Mouse (Mus musculus): ENCODE measurements around the gene Ddi1. TPM values are rescaled to one million over a fixed set of nuclear protein-coding genes. Genes with fewer than 3 reads are reported as not detected.
"Not testable (repeated sequence)": the region's sequence is repeated elsewhere in the genome, so short reads cannot be mapped to it uniquely, and the experiment has no call there.

Gene Ddi1
- total RNA-seq (2022): not detected

- no peak for DNase-seq (ENCODE audit: low spot score in 2 of 2)
These were observed at the start of gene Ddi1 for GRCm38 (mm10) chr9:6269796-6270280. Gene Ddi1, minus strand, starts transcription at chr9:6269846.

DNA sequence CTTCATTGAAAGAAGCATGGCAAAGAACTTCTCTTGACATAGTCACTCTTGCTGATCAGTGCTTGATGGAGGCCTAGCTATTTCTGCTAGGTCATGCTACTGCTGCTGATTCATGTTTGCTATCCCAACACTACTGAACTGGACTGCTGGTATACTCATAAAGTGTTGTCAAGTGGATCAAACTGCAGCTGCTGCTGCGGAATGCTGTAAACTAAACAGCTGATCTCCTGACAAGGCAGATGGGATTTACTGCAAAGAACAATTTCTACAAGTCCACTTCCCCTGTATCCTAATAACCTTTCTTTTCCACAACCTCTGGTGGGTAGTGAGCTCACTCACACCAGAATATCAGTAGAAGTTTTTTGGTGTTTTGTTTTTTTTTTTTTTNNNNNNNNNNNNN is 47.5 kb upstream of the Ddi1 start:
- DNase-seq (ENCODE audit: low spot score in 2 of 2): no peak

DNA sequence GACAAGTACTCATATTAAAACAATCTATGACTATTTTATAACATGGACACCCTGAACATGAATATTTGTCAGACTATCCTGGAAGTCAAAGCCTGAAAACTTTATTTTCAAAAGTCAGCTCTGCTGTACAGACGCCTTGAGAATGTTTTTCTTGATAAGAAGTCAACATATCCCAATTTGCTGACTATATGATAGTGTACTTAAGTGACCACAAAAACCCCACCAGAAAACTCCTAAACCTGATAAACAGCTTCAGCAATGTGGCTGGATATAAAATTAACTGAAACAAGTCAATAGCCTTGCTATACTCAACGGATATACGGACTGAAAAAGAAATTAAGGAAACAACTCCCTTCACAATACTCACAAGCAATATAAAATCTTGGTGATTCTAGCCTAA is 36.2 kb upstream of the Ddi1 start:
- no peak for DNase-seq (ENCODE audit: low spot score in 2 of 2)

DNA sequence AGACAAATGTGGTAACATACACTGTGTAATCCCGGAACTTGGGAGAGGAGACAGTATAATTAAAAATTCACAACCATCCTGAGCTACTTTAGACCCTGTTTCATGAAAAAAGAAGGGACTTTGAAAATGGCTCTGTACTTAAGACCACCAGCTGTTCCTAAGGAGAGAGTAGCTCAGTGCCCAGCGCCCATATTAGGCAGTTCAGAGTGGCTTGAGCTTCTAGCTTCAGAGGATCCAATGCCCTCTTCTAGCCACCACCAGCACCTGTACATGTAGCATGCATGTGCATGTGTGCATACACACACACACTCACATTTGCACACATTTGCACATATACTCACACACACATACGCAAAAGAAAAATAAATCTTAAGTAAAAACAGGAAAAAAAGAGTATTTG is 34.9 kb upstream of the Ddi1 start:
- no peak for DNase-seq (ENCODE audit: low spot score in 2 of 2)

- no peak for DNase-seq (ENCODE audit: low spot score in 2 of 2)
These were observed 32.4 kb upstream of the Ddi1 start for GRCm38 (mm10) chr9:6302050-6302449.

DNA sequence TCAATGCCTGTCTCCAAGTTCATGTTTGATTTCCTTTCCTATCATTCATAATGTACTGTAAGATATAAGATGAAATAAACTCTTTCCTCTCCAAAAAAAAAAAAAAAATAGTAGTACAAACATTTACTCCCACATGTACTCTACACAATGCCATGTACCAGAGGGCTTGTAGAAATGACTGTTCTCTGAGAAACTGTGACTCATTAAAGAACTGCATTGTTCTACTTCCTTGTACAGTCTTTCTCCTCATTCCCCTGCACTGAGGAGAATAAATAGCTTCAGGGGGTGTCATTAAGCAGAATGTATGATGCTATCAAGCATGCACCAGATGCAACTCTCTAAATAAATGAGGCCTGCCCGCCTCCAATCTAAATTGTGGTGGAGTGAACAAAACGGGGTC is 28.9 kb upstream of the Ddi1 start:
- DNase-seq (ENCODE audit: low spot score in 2 of 2): no peak

- no peak for DNase-seq (ENCODE audit: low spot score in 2 of 2)
These were observed 19.6 kb upstream of the Ddi1 start for GRCm38 (mm10) chr9:6289211-6289696.

- DNase-seq (ENCODE audit: low spot score in 2 of 2): no peak
These were observed 17.1 kb upstream of the Ddi1 start for GRCm38 (mm10) chr9:6286770-6287169.

DNA sequence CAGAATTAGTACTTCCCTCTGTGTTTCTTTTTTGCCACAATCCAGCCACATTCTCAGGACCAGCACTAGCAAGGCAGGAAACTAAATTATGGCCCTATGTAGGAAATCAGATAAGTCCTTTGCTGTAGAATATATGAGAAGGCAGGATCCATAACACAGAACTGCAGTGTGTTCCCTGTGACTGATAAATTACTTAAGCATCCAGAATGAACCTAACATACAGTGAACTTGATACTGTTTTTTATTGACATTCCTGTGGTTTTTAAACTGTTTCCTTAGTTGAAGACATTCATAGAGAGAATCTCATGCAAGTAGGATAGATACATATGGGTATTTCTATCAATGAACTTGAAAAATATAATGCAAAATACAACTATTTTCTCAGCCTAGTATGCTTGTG is 7.9 kb upstream of the Ddi1 start:
- DNase-seq (ENCODE audit: low spot score in 2 of 2): no peak

DNA sequence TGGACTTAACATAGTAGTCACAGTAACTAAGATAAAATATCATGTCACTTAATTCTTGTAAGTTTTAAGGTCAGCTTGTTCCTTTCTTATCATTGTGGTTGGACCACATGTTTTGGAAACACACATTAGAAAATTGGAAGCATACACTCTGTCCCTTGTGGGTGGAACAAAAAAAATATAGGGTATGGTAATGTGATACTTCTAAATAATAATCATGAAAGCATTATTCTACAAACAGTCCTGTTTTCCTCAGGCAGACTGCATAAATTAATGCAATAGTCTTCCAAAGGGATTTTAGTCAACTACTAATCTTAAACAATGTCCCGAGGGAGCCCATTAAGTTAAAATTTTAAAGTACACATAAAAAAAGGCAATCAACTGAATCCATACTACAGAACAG is 6.7 kb upstream of the Ddi1 start:
- no peak for DNase-seq (ENCODE audit: low spot score in 2 of 2)

- DNase-seq (ENCODE audit: low spot score in 2 of 2): no peak
These were observed 4.8 kb downstream of the Ddi1 start for GRCm38 (mm10) chr9:6264820-6265219.

GRCm38 (mm10) chr9:6257072-6257471 is 12.6 kb downstream of the Ddi1 start:
- DNase-seq (ENCODE audit: low spot score in 2 of 2): no peak

DNA sequence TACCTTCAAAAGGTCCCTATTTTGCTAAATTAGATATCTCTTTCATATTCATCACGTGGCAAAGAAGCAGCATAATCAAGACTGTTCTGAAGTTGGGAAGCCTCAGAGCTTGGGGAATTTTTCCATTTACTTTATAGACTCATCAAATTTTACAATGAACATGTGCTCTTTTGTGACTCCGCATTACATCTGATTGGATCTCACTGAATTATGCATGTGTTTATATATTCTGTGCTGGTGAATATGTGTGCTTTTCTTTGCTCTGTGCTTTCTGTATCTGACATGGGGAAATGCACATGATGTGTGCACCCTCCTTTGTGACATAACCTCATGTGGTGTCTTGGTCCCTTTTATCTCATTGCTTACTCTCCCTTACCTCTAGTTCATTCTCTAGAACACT is 17.7 kb downstream of the Ddi1 start:
- DNase-seq (ENCODE audit: low spot score in 2 of 2): no peak

- no peak for DNase-seq (ENCODE audit: low spot score in 2 of 2)
These were observed 19.3 kb downstream of the Ddi1 start for GRCm38 (mm10) chr9:6250320-6250719.

- not testable (repeated sequence) for DNase-seq (ENCODE audit: low spot score in 2 of 2)
These were observed 33.7 kb downstream of the Ddi1 start for GRCm38 (mm10) chr9:6235982-6236381.

GRCm38 (mm10) chr9:6217505-6217904 is 52.1 kb downstream of the Ddi1 start:
- DNase-seq (ENCODE audit: low spot score in 2 of 2): no peak

GRCm38 (mm10) chr9:6212862-6213261 is 56.8 kb downstream of the Ddi1 start:
- no peak for DNase-seq (ENCODE audit: low spot score in 2 of 2)

Other genes starting within 250 kb of the Ddi1 start
- gene Pdgfd, start 101.3 kb downstream of the Ddi1 start, total RNA-seq (2022): 1 to 10 TPM; 3.1 to 3.5 (median 3.3) TPM